Mouse (Mus musculus): Measurements from ENCODE around the gene Rac3. TPM values are rescaled to one million over a fixed set of nuclear protein-coding genes. Genes with fewer than 3 reads are reported as not detected.

The Rac3 gene
- polyA plus RNA-seq, 1 experiment from 2014 or later: 1.2 TPM

GRCm38 (mm10) chr11:120722067-120722630 lies 879 bp downstream of the Rac3 start:
- WGBS: 23% methylated on average over 21 of the region's 21 CpGs
- Histone ChIP-seq H3K4me3 (ENCODE audit: low read depth, low read length) (peak overlapping the region; percentile 62), H3K27me3 (replicated peaks; ENCODE audit: control insufficient read depth, insufficient read depth, low read length) (peaks cover 26% of the 10 kb centered on the region)

GRCm38 (mm10) chr11:120722761-120723382 lies 1.6 kb downstream of the Rac3 start:
- Histone ChIP-seq H3K4me2 (peak overlapping the region; percentile 99; the same call in 1 of the 2 replicates), H3K4me3 (ENCODE audit: low read depth, low read length) (no peak overlapping the region), H3K9me3 (ENCODE audit: control insufficient read depth, low read length) (no peaks in the 10 kb centered on the region), H3K4me1 (replicated peaks; ENCODE audit: control insufficient read depth, insufficient read depth, low read length) (peaks cover 21% of the 10 kb centered on the region), H3K27ac (ENCODE audit: low read depth, low read length) (no peak overlapping the region), H3K9ac (ENCODE audit: low read depth, low read length) (no peak overlapping the region), H3K27me3 (replicated peaks; ENCODE audit: control insufficient read depth, insufficient read depth, low read length) (peaks cover 26% of the 10 kb centered on the region), H3K36me3 (ENCODE audit: control insufficient read depth, insufficient read depth, low read length) (peaks cover 5% of the 10 kb centered on the region)
- 85% methylated on average over 11 of the region's 11 CpGs for WGBS
- ATAC-seq (replicated peaks; ENCODE audit: low FRiP score): no peak
- no peak for DNase-seq (ENCODE audit: low spot score)

More at GRCm38 (mm10) chr11:120722067-120722630, 879 bp downstream of the Rac3 start:
- no peak for DNase-seq (ENCODE audit: low spot score)
- Histone ChIP-seq H3K36me3 (ENCODE audit: control insufficient read depth, insufficient read depth, low read length) (peaks cover 11% of the 10 kb centered on the region), H3K9ac (ENCODE audit: low read depth, low read length) (peak overlapping the region; percentile 57), H3K4me1 (replicated peaks; ENCODE audit: control insufficient read depth, insufficient read depth, low read length) (peaks cover 21% of the 10 kb centered on the region), H3K27ac (ENCODE audit: low read depth, low read length) (no peak overlapping the region), H3K9me3 (ENCODE audit: control insufficient read depth, low read length) (no peaks in the 10 kb centered on the region), H3K4me2 (peak overlapping the region; percentile 99)
- ATAC-seq (replicated peaks; ENCODE audit: low FRiP score): no peak

- Histone ChIP-seq H3K9ac (ENCODE audit: low read depth, low read length) (no peak overlapping the region), H3K36me3 (ENCODE audit: control insufficient read depth, insufficient read depth, low read length) (peaks cover 5% of the 10 kb centered on the region; the same call in 1 of the 2 replicates), H3K4me2 (no peak overlapping the region), H3K27ac (ENCODE audit: low read depth, low read length) (no peak overlapping the region), H3K4me1 (replicated peaks; ENCODE audit: control insufficient read depth, insufficient read depth, low read length) (peaks cover 21% of the 10 kb centered on the region), H3K27me3 (replicated peaks; ENCODE audit: control insufficient read depth, insufficient read depth, low read length) (peaks cover 26% of the 10 kb centered on the region), H3K9me3 (ENCODE audit: control insufficient read depth, low read length) (no peaks in the 10 kb centered on the region), H3K4me3 (ENCODE audit: low read depth, low read length) (no peak overlapping the region)
- WGBS: 84% methylated on average over 7 of the region's 7 CpGs
- DNase-seq (ENCODE audit: low spot score) (no peak), ATAC-seq (replicated peaks; ENCODE audit: low FRiP score) (no peak)
Measured at GRCm38 (mm10) chr11:120723509-120723908, 2.2 kb downstream of the Rac3 start.

- Histone ChIP-seq H3K9me3 (ENCODE audit: control insufficient read depth, low read length) (no peaks in the 10 kb centered on the region), H3K4me2 (peak overlapping the region; percentile 92), H3K27me3 (replicated peaks; ENCODE audit: control insufficient read depth, insufficient read depth, low read length) (peaks cover 23% of the 10 kb centered on the region), H3K4me3 (ENCODE audit: low read depth, low read length) (peak overlapping the region; percentile 63), H3K36me3 (ENCODE audit: control insufficient read depth, insufficient read depth, low read length) (no peaks in the 10 kb centered on the region), H3K27ac (ENCODE audit: low read depth, low read length) (0 out of 2 replicates have a peak overlapping the region, but pooled peaks have one; percentile 22), H3K9ac (ENCODE audit: low read depth, low read length) (peak overlapping the region; percentile 65), H3K4me1 (replicated peaks; ENCODE audit: control insufficient read depth, insufficient read depth, low read length) (peaks cover 16% of the 10 kb centered on the region)
- DNase-seq (ENCODE audit: low spot score) (no peak), ATAC-seq (replicated peaks; ENCODE audit: low FRiP score) (peak; percentile 68)
- 22% methylated on average over 35 of the region's 36 CpGs for WGBS
Measured at GRCm38 (mm10) chr11:120726243-120727168, 5.2 kb downstream of the Rac3 start.

DNA sequence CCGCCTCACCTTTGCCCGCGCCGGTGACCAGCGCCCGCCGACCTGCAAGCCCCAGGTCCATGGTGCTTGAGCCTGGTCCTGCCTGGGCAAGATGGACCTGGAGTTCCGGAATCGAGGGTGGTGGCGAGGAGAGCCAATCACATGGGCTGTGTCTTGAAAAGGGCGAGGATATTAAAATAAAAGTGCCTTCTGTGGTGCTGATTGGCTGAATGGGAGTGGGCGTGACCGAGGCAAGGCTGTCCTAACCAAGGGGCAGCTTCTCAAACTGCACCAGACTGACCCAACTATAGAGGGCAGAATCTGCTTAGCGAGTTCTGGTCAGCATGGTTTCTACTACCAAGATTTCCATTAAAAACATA lies 5.9 kb downstream of the Rac3 start, which contains the start of gene Dcxr:
Gene Dcxr, minus strand, starts transcription at position 113 of the 359 bp plus-strand sequence.
- H3K27me3 ChIP-seq (replicated peaks; ENCODE audit: control insufficient read depth, insufficient read depth, low read length): peaks cover 16% of the 10 kb centered on the region
- DNase-seq (ENCODE audit: low spot score) (peak; percentile 85), ATAC-seq (replicated peaks; ENCODE audit: low FRiP score) (peak; percentile 91)
- H3K9me3 ChIP-seq (ENCODE audit: control insufficient read depth, low read length): no peaks in the 10 kb centered on the region
- H3K4me2 ChIP-seq: peak within 1 kb of the TSS; percentile 92
- 0 out of 2 replicates have a peak within 1 kb of the TSS, but pooled peaks have one; percentile 22 for H3K27ac ChIP-seq (ENCODE audit: low read depth, low read length)
- WGBS: under 1% methylated on average over 14 of the region's 14 CpGs
- H3K4me3 ChIP-seq (ENCODE audit: low read depth, low read length): peak within 1 kb of the TSS; percentile 63
- peaks cover 9% of the 10 kb centered on the region; the same call in 1 of the 2 replicates for H3K4me1 ChIP-seq (replicated peaks; ENCODE audit: control insufficient read depth, insufficient read depth, low read length)
- H3K9ac ChIP-seq (ENCODE audit: low read depth, low read length): peak within 1 kb of the TSS; percentile 65
- H3K36me3 ChIP-seq (ENCODE audit: control insufficient read depth, insufficient read depth, low read length): no peaks in the 10 kb centered on the region

DNA sequence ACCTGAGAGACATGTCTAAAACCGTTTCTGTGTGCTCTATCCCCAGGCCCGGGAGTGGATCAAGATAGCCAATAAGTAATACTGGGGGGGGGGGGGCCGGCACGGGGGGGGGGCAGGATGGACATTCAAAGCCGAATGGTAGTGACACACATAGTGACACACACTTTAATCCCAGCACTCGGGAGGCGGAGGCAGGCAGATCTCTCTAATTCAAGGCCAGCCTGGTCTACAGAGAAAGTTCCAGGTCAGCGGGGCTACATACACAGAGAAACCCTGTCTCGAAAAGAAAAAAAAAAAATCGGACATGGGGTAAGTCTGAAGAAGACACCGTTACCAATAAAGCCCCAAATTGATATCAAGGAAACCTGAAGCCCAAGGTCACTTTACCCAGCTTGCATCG lies 6.3 kb downstream of the Rac3 start:
- no peaks in the 10 kb centered on the region for H3K9me3 ChIP-seq (ENCODE audit: control insufficient read depth, low read length)
- no peak overlapping the region for H3K27ac ChIP-seq (ENCODE audit: low read depth, low read length)
- peaks cover 12% of the 10 kb centered on the region for H3K27me3 ChIP-seq (replicated peaks; ENCODE audit: control insufficient read depth, insufficient read depth, low read length)
- ATAC-seq (replicated peaks; ENCODE audit: low FRiP score) (no peak), DNase-seq (ENCODE audit: low spot score) (no peak)
- no peak overlapping the region for H3K9ac ChIP-seq (ENCODE audit: low read depth, low read length)
- H3K4me3 ChIP-seq (ENCODE audit: low read depth, low read length): no peak overlapping the region
- peak overlapping the region; percentile 92; the same call in 1 of the 2 replicates for H3K4me2 ChIP-seq
- H3K36me3 ChIP-seq (ENCODE audit: control insufficient read depth, insufficient read depth, low read length): no peaks in the 10 kb centered on the region
- 58% methylated on average over 12 of the region's 12 CpGs for WGBS
- peaks cover 7% of the 10 kb centered on the region; the same call in 1 of the 2 replicates for H3K4me1 ChIP-seq (replicated peaks; ENCODE audit: control insufficient read depth, insufficient read depth, low read length)

GRCm38 (mm10) chr11:120728530-120729240 lies 7.4 kb downstream of the Rac3 start:
- Histone ChIP-seq H3K27ac (ENCODE audit: low read depth, low read length) (no peak overlapping the region), H3K9ac (ENCODE audit: low read depth, low read length) (no peak overlapping the region), H3K27me3 (replicated peaks; ENCODE audit: control insufficient read depth, insufficient read depth, low read length) (peaks cover 7% of the 10 kb centered on the region), H3K36me3 (ENCODE audit: control insufficient read depth, insufficient read depth, low read length) (no peaks in the 10 kb centered on the region), H3K9me3 (ENCODE audit: control insufficient read depth, low read length) (no peaks in the 10 kb centered on the region), H3K4me3 (ENCODE audit: low read depth, low read length) (peak overlapping the region; percentile 21; the same call in 1 of the 2 replicates), H3K4me1 (replicated peaks; ENCODE audit: control insufficient read depth, insufficient read depth, low read length) (peaks cover 7% of the 10 kb centered on the region; the same call in 1 of the 2 replicates), H3K4me2 (peak overlapping the region; percentile 53; the same call in 1 of the 2 replicates)
- no peak for ATAC-seq (replicated peaks; ENCODE audit: low FRiP score)
- WGBS: 65% methylated on average over 11 of the region's 11 CpGs
- no peak for DNase-seq (ENCODE audit: low spot score)

All from liver, embryonic 11.5 days (tissue).